Mouse (Mus musculus): Measurements from ENCODE around the gene Hsf3. TPM values are rescaled to one million over a fixed set of nuclear protein-coding genes. Genes with fewer than 3 reads are reported as not detected.
"Not testable (repeated sequence)": the region's sequence is repeated elsewhere in the genome, so short reads cannot be mapped to it uniquely, and the experiment has no call there.

Gene Hsf3
- total RNA-seq (2022) = not detected

- DNase-seq (ENCODE audit: low spot score in 2 of 2) = no peak
Measured at GRCm38 (mm10) chrX:96456201-96456963, at the start of gene Hsf3. Hsf3 (minus strand) TSS chrX:96456294.

GRCm38 (mm10) chrX:96501580-96501979, 45.5 kb upstream of the Hsf3 start:
- no peak for DNase-seq (ENCODE audit: low spot score in 2 of 2)

- no peak for DNase-seq (ENCODE audit: low spot score in 2 of 2)
Measured at GRCm38 (mm10) chrX:96455149-96455548, 945 bp downstream of the Hsf3 start, which contains the start of gene Heph. Heph (plus strand) TSS chrX:96455359.

DNA sequence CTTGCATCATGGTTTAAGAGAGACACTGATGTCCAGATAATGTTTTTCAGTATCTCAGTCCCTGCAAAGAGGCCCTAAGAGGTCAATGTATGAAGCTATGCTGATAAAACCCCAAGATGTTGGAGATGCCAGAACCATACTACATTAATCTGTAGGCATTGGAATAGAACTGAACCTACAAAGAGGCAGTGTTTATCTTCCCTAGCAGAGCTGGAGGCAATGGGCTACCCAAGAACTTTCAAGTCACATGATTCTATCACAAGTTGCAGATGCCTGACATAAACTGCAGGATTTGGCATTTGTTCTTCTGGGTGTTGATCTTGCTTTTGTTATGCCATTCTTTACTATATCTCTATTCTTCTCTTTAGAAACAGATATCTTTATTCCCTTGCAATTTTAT, 36.7 kb downstream of the Hsf3 start:
- no peak for DNase-seq (ENCODE audit: low spot score in 2 of 2)

DNA sequence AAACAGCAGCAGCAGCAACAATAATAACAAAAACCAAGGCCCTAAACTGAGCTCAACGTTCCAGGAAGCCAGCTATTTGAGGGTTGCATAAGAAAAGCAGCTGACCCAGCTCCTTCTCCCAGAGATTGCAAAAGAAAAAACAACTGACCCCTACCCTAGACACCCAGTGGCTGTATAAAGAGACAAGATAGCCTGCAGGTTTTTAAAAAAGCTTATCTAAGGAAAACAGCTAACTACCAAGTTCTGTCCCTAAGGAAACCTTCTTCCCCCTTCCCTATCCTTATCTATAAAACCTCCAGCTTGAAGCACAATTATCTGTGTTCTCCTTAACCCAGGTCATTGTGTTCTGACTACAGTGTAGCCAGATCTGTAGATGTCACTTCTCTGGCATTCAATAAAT, 38.4 kb downstream of the Hsf3 start:
- no peak for DNase-seq (ENCODE audit: low spot score in 2 of 2)

DNA sequence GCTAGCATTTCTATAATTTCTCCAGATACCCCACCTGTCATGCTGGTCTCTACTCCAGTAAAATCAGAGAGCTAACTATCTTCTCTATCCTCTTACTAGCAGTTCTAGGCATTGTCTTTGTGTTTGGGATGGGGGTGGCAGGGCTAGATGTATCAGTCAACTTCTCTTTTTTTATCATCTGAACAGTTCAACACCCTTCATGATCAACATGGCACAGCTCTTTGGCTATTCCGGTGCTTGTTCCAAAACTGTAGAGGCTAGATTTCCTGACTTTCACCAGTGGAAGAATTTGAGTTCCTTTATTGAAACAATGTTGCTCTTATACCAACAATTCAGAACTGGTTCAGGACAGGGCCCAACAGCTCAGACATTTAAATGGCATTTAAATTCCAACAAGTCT, 39.1 kb downstream of the Hsf3 start:
- DNase-seq (ENCODE audit: low spot score in 2 of 2) = no peak

DNA sequence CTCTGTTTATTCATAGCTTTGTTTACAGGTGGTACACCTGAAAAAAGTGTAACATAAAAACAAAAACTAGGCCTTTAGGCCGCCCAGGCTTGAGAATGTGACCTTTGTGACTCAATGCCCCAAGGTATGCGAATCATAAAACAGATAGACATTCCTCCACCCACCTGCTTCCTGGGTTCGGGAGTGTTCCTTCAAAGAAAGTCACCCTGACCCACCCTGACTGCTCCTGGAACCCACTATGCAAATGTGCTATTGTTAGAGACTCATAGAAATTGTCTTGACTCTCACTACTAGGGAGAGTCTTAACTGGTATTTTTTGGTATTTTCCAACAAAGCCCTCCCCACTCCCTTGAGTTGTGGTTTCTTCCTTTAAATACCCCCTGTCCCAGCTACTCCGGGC, 40.7 kb downstream of the Hsf3 start:
- not testable (repeated sequence) for DNase-seq (ENCODE audit: low spot score in 2 of 2)

DNA sequence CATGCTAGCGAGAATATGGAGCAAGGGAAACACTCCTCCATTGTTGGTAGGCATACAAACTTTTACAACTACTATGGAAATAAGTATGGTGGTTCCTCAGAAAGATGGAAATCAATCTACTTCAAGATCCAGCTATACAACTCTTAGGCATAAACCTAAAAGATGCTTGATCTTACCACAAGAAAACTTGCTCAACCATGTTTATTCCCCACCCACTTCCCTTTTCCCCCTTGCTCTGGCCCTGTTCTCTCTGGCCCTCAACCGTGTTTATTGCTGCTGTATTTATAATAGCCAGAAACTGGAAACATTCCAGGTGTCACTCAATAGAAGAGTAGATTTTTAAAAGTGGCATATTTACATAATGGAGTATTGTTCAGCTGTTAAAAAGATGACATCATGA, 117.0 kb downstream of the Hsf3 start:
- no peak for DNase-seq (ENCODE audit: low spot score in 2 of 2)

DNA sequence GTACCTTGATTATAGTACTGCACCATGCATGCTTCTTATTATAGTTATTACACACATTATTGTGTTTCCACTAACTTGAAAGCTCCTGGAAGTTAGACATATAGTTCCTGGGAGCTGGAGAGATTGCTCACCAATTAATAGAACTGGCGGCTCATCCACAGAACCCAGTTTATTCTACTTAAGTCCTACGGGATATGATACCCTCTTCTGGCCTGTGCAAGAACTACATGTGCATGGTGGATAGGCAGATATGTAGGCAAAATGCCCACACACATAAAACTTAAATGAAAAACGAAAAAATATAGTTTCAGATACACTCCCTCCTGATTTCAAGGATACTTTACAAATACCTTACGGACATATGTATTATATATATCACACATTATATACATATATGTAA, 126.3 kb downstream of the Hsf3 start:
- DNase-seq (ENCODE audit: low spot score in 2 of 2) = no peak

- DNase-seq (ENCODE audit: low spot score in 2 of 2) = no peak
Measured at GRCm38 (mm10) chrX:96293338-96293737, 162.8 kb downstream of the Hsf3 start, which contains the start of gene Vsig4. Vsig4 (minus strand) TSS chrX:96293438.

GRCm38 (mm10) chrX:96256509-96256908, 199.6 kb downstream of the Hsf3 start:
- no peak for DNase-seq (ENCODE audit: low spot score in 2 of 2)

Other genes with a start within 250 kb of the Hsf3 start
- gene Vsig4, start 162.9 kb downstream of the Hsf3 start, total RNA-seq (2022) = not detected
- gene Heph, start 935 bp downstream of the Hsf3 start, total RNA-seq (2022) = 1 to 10 TPM in 1 of 4 experiments, under 1 TPM in 3; 0.15 to 1.2 (median 0.53) TPM